Mouse (Mus musculus) brown adipose tissue, adult 24 weeks (tissue): ENCODE data around the gene Adk. TPM values are rescaled to one million over a fixed set of nuclear protein-coding genes. Genes with fewer than 3 reads are reported as not detected.

ENCODE experiments used
- H3K27ac ChIP-seq: fragments of 200-500 bp; replicated peaks from 2 replicates; pipeline ENCODE4 v1.5.1; 2012; ENCODE audit warnings: low read depth, mild to moderate bottlenecking, low read length
- H3K4me1 ChIP-seq: fragments of 200-500 bp; 2 replicates; pipeline ENCODE4 v1.6.1; 2012; ENCODE audit warnings: low read length, mixed read lengths; ENCODE audit not compliant: control insufficient read depth, insufficient read depth, insufficient read length
- H3K4me3 ChIP-seq: fragments of 200-500 bp; 2 replicates; pipeline ENCODE4 v1.5.1; 2012; ENCODE audit warnings: low read depth, mild to moderate bottlenecking, low read length, moderate library complexity; ENCODE audit not compliant: insufficient read depth
- polyA plus RNA-seq: library from polyadenylated mRNA; stranded (reverse); fragments of >200 nt; gene quantifications from 2 replicates; pipeline ENCODE4 v1.2.4, GENCODE M21; 2012; ENCODE audit not compliant: missing spikeins, insufficient read depth, insufficient read length

Gene Adk
- polyA plus RNA-seq, 1 experiment: 138 TPM

GRCm38 (mm10) chr14:21337948-21338347 is 285.6 kb downstream of the Adk start:
- Histone ChIP-seq H3K4me1 (no peaks in the 10 kb centered on the region), H3K27ac (no peak overlapping the region), H3K4me3 (no peak overlapping the region)

GRCm38 (mm10) chr14:21341195-21341594 is 288.8 kb downstream of the Adk start:
- Histone ChIP-seq H3K27ac (no peak overlapping the region), H3K4me1 (no peaks in the 10 kb centered on the region), H3K4me3 (no peak overlapping the region)

- H3K4me3 ChIP-seq: no peak overlapping the region
- no peaks in the 10 kb centered on the region for H3K4me1 ChIP-seq
- no peak overlapping the region for H3K27ac ChIP-seq
Measured at GRCm38 (mm10) chr14:21342984-21343383, 290.6 kb downstream of the Adk start.

- Histone ChIP-seq H3K4me3 (no peak overlapping the region), H3K27ac (no peak overlapping the region), H3K4me1 (no peaks in the 10 kb centered on the region)
Measured at GRCm38 (mm10) chr14:21344896-21345295, 292.5 kb downstream of the Adk start.

GRCm38 (mm10) chr14:21348611-21349260 is 296.4 kb downstream of the Adk start:
- Histone ChIP-seq H3K27ac (no peak overlapping the region), H3K4me3 (no peak overlapping the region), H3K4me1 (no peaks in the 10 kb centered on the region)

GRCm38 (mm10) chr14:21351646-21352045 is 299.3 kb downstream of the Adk start:
- no peak overlapping the region for H3K27ac ChIP-seq
- H3K4me1 ChIP-seq: no peaks in the 10 kb centered on the region
- no peak overlapping the region for H3K4me3 ChIP-seq

- Histone ChIP-seq H3K4me3 (no peak overlapping the region), H3K27ac (no peak overlapping the region)
Measured at GRCm38 (mm10) chr14:21356286-21356685, 303.9 kb downstream of the Adk start.

GRCm38 (mm10) chr14:21359207-21359895 is 307.0 kb downstream of the Adk start:
- Histone ChIP-seq H3K27ac (no peak overlapping the region), H3K4me1 (no peaks in the 10 kb centered on the region), H3K4me3 (no peak overlapping the region)

More at GRCm38 (mm10) chr14:21356286-21356685, 303.9 kb downstream of the Adk start:
- no peaks in the 10 kb centered on the region for H3K4me1 ChIP-seq

GRCm38 (mm10) chr14:21359896-21360525 is 307.6 kb downstream of the Adk start:
- Histone ChIP-seq H3K27ac (no peak overlapping the region), H3K4me3 (no peak overlapping the region), H3K4me1 (no peaks in the 10 kb centered on the region)

- H3K4me1 ChIP-seq: peaks cover 2% of the 10 kb centered on the region; the same call in 1 of the 2 replicates
- peak overlapping the region; percentile 47; the same call in 1 of the 2 replicates for H3K27ac ChIP-seq
- no peak overlapping the region for H3K4me3 ChIP-seq
Measured at GRCm38 (mm10) chr14:21367095-21367494, 314.7 kb downstream of the Adk start.

GRCm38 (mm10) chr14:21368622-21369021 is 316.2 kb downstream of the Adk start:
- H3K4me1 ChIP-seq: peaks cover 2% of the 10 kb centered on the region; the same call in 1 of the 2 replicates
- no peak overlapping the region for H3K27ac ChIP-seq
- no peak overlapping the region for H3K4me3 ChIP-seq

- Histone ChIP-seq H3K27ac (no peak overlapping the region), H3K4me1 (peaks cover 2% of the 10 kb centered on the region; the same call in 1 of the 2 replicates), H3K4me3 (no peak overlapping the region)
Measured at GRCm38 (mm10) chr14:21369127-21369526, 316.8 kb downstream of the Adk start.

GRCm38 (mm10) chr14:21371946-21372345 is 319.6 kb downstream of the Adk start:
- no peaks in the 10 kb centered on the region; the same call in 1 of the 2 replicates for H3K4me1 ChIP-seq
- H3K4me3 ChIP-seq: no peak overlapping the region
- no peak overlapping the region for H3K27ac ChIP-seq

- H3K27ac ChIP-seq: no peak overlapping the region
- no peak overlapping the region for H3K4me3 ChIP-seq
- no peaks in the 10 kb centered on the region for H3K4me1 ChIP-seq
Measured at GRCm38 (mm10) chr14:21372689-21373088, 320.3 kb downstream of the Adk start.

- no peak overlapping the region for H3K27ac ChIP-seq
- H3K4me3 ChIP-seq: no peak overlapping the region
- H3K4me1 ChIP-seq: no peaks in the 10 kb centered on the region
Measured at GRCm38 (mm10) chr14:21383701-21384428, 331.5 kb downstream of the Adk start.
